Mouse (Mus musculus): ENCODE data around the gene Usp30. TPM values are rescaled to one million over a fixed set of nuclear protein-coding genes. Genes with fewer than 3 reads are reported as not detected.

Gene Usp30
- polyA plus RNA-seq, 1 experiment, result 10.0 TPM

DNA sequence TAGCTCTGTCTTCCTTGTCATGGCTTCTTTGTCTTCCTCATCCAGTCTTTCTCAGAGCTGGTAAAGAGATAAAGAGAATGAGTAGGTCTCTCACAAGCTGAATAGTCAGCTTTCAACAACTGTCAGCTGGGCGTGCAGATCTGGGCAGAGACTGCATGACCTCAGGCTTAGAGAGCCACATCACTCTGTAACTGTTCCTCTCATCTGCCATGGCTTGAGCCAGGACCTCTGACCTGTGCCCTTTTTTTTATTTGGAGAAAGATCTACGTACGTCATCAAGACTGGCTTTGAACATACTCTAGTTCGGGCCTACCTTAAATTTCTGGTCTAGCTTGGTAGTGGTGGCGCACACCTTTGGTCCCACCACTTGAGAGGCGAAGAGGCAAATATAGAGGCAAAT is 67.6 kb downstream of the Usp30 start:
- Histone ChIP-seq H3K4me3 (ENCODE audit: insufficient read depth, low read length) (no peak overlapping the region), H3K4me1 (ENCODE audit: control insufficient read depth, insufficient read depth, low read length) (peaks cover 7% of the 10 kb centered on the region; the same call in 1 of the 2 replicates), H3K27ac (ENCODE audit: insufficient read depth, low read depth, low read length) (no peak overlapping the region)
- TF ChIP-seq CTCF (IDR thresholded peaks at IDR 0.05; ENCODE audit: low read depth, low read length), result no peak
- no peak for TF ChIP-seq POLR2A (IDR thresholded peaks at IDR 0.05; ENCODE audit: borderline replicate concordance, low read depth, low read length)

DNA sequence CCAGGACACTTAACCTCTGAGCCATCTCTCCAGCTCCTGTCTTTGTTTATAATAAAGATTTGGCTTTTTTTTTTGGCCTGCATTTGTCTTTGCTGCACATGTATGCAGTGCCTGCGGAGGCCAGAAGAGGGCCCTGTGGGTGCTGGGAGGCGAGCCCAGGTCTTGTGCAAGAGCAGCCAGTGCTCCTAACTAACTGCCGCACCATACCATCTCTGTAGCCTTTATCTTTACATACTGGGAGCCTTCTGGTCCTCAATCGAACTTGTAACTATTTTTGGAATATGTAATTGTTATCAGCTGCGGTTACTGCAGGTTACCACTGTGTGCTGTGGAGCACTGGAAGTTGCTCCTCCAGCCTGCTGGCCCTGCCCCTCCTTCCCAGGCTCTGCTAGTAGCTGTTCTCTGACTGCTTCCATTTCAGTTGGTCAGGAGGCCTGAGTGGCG is 68.9 kb downstream of the Usp30 start:
- no peak overlapping the region for H3K27ac ChIP-seq (ENCODE audit: insufficient read depth, low read depth, low read length)
- H3K4me3 ChIP-seq (ENCODE audit: insufficient read depth, low read length), result no peak overlapping the region
- no peak for TF ChIP-seq POLR2A (IDR thresholded peaks at IDR 0.05; ENCODE audit: borderline replicate concordance, low read depth, low read length)
- TF ChIP-seq CTCF (IDR thresholded peaks at IDR 0.05; ENCODE audit: low read depth, low read length), result peak; percentile 31; the same call in 1 of the 2 replicates
- peaks cover 7% of the 10 kb centered on the region; the same call in 1 of the 2 replicates for H3K4me1 ChIP-seq (ENCODE audit: control insufficient read depth, insufficient read depth, low read length)

DNA sequence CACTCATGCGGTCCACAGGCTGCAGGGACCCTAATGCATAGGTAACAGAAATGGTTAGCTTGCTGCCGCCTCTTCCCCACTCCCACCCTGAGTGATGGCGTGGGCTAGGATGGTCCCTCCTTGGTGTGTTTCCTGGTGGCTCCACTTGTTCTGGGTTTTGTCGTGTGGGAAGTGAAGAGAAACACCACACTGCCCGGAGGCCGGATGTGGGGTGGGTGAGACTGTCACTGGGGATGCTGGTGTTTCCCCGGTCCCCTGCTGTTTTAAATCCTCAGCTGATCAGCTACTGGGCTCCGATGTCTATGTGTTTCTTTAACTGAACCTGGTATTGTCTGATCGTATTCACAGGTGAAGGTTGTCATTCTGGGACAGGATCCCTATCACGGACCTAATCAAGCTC is 70.3 kb downstream of the Usp30 start:
- peaks cover 7% of the 10 kb centered on the region; the same call in 1 of the 2 replicates for H3K4me1 ChIP-seq (ENCODE audit: control insufficient read depth, insufficient read depth, low read length)
- no peak overlapping the region for H3K27ac ChIP-seq (ENCODE audit: insufficient read depth, low read depth, low read length)
- TF ChIP-seq POLR2A (IDR thresholded peaks at IDR 0.05; ENCODE audit: borderline replicate concordance, low read depth, low read length) (no peak), CTCF (IDR thresholded peaks at IDR 0.05; ENCODE audit: low read depth, low read length) (no peak)
- no peak overlapping the region for H3K4me3 ChIP-seq (ENCODE audit: insufficient read depth, low read length)

DNA sequence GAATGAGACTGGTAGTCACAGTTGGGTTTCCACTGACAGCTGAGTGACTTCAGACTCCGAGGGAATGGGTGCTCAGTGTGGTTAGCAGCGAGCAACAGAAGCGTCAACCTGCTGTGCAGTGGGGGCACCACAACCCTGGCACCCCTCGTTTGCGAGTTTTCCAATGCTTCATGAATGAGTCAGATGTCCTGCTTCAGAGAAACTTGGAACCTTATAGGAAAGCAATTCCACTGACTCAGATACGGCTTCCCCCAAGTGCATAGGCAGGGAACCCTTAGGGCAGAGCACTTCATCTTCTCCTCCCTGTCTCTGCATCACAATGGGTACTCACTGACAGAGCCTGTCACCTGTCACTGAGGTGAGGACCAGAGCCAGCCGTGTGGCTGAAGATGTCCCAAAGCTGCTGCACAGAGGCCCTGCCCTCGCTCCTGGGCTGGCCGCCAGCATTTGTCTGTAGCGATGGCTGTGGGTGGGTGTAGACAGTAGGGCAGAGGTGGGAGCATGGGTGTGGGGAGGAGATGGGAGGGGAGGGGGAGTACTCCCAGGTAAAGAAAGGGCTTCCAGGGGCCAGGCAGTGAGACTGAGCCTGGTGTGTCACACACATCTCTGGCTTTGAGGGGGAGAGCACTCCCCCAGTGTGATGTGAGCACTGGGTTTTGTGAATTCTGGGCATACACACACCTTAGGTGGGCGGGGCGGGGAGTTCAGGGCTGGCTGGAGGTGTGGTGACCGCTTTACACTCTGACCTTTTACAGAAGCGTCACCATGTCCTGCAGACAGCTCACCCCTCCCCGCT is 72.4 kb downstream of the Usp30 start:
- 0 out of 2 replicates have a peak, but pooled peaks cover 2% of the 10 kb centered on the region for H3K4me1 ChIP-seq (ENCODE audit: control insufficient read depth, insufficient read depth, low read length)
- H3K27ac ChIP-seq (ENCODE audit: insufficient read depth, low read depth, low read length), result no peak overlapping the region
- TF ChIP-seq POLR2A (IDR thresholded peaks at IDR 0.05; ENCODE audit: borderline replicate concordance, low read depth, low read length) (no peak), CTCF (IDR thresholded peaks at IDR 0.05; ENCODE audit: low read depth, low read length) (no peak)
- no peak overlapping the region for H3K4me3 ChIP-seq (ENCODE audit: insufficient read depth, low read length)

DNA sequence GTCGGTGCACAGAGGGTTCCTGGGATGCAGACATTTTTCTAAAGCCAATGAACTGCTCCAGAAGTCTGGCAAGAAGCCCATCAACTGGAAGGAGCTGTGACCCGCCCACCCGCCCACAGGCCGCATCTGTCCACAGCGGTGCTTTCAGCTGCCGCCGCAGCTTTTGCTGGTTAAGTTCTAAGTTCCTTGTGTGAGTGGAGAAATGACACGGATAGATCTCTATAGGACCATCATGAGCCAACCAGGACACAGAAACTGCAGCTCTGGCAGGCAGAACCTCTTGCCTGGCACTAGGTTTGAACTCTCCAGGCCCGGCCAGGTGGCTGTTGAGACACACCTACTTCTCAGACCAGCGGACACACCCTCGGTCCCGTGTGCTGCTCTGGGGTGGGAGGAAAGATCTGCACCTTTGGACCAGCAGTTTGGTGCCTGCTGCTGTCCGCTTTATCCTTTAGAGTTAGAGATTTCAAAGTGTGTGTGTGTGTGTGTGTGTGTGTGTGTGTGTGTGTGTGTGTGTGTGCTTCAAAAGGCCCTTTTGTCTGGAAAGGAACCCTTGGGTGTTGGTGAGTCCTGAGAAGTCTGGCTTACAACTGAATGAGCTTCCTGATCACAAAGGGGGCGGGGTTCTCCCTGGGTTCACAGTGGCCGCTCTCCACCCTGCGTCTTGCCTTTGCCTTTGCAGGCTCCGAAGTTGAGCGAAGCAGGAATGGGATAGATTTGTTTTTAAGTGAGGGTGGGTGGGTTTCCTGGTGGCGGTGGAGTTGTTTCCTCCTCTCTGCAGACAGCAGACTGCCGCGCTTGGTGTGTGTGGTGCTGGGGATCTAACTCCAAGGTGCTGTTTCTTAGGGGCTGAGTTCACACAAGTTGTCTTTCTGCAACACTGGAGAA is 73.3 kb downstream of the Usp30 start:
- TF ChIP-seq CTCF (IDR thresholded peaks at IDR 0.05; ENCODE audit: low read depth, low read length), result no peak
- no peak for TF ChIP-seq POLR2A (IDR thresholded peaks at IDR 0.05; ENCODE audit: borderline replicate concordance, low read depth, low read length)
- Histone ChIP-seq H3K27ac (ENCODE audit: insufficient read depth, low read depth, low read length) (no peak overlapping the region), H3K4me3 (ENCODE audit: insufficient read depth, low read length) (no peak overlapping the region), H3K4me1 (ENCODE audit: control insufficient read depth, insufficient read depth, low read length) (0 out of 2 replicates have a peak, but pooled peaks cover 2% of the 10 kb centered on the region)

DNA sequence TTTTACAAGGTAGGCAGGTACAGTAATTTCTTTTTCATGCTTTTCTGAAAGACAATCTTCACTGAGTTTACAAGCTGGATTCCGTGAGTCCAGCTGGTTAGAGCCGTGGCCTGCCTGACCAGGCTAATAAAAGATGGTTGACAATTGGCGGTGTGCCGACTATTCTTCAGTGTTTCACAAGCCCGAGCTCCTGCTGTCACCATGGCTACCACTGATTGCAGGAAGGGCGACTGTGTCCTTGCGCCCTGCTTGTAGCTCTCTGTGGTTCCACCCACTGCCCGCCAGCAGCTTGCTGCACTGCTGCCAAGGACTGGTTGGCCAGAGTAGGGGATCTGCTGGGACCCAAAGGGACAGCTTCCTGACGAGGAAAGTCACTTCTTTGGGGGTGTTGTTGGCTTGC is 73.9 kb downstream of the Usp30 start:
- Histone ChIP-seq H3K4me1 (ENCODE audit: control insufficient read depth, insufficient read depth, low read length) (no peaks in the 10 kb centered on the region), H3K27ac (ENCODE audit: insufficient read depth, low read depth, low read length) (no peak overlapping the region), H3K4me3 (ENCODE audit: insufficient read depth, low read length) (no peak overlapping the region)
- TF ChIP-seq CTCF (IDR thresholded peaks at IDR 0.05; ENCODE audit: low read depth, low read length), result no peak
- TF ChIP-seq POLR2A (IDR thresholded peaks at IDR 0.05; ENCODE audit: borderline replicate concordance, low read depth, low read length), result no peak

DNA sequence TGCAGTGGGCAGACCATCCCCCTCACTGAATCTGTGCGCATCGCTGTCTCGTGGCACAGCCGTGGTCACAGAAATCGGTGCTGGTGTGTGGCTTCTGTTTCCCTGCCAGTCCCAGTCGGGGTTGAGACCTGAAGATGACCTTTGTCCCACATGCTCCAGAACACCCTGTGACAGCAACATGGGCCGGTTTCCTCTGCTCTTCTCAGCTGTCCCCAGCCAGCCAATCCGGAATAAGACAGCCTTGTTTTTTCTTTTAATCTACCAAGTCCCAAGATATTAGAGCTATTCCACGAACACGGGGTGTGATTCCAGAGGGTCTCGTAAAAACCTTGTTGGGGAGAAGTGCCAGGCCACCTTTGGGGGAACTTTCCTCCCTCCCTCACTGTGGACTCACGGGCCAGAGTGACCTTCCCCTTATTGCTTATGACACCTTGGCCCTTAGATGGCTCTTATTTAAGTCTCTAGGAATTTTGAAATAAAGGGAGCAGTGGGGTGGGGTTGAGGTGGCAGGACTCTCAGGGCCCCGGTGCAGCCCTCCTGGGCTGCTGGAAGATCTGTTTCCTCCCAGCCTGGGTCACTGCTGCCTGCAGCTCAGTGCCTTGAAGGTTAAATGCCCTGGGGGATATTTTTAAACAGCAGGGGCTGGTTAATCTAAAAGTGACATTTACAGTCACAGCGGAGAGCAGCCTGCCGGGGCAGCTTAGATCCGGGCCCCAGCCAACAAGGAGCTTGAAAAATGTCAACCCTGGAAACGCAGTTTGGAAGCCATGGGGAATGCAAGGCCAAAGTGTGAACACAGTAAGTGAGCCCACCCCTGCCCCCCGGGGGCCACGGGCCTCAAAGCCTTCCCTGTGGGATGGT is 81.0 kb downstream of the Usp30 start, which contains the start of gene Acacb:
Gene Acacb (plus strand): TSS at position 508 of the 861 bp plus-strand sequence.
- TF ChIP-seq POLR2A (IDR thresholded peaks at IDR 0.05; ENCODE audit: borderline replicate concordance, low read depth, low read length) (no peak), CTCF (IDR thresholded peaks at IDR 0.05; ENCODE audit: low read depth, low read length) (no peak)
- Histone ChIP-seq H3K4me3 (ENCODE audit: insufficient read depth, low read length) (no peak within 1 kb of the TSS), H3K27ac (ENCODE audit: insufficient read depth, low read depth, low read length) (no peak within 1 kb of the TSS), H3K4me1 (ENCODE audit: control insufficient read depth, insufficient read depth, low read length) (no peaks in the 10 kb centered on the region)

DNA sequence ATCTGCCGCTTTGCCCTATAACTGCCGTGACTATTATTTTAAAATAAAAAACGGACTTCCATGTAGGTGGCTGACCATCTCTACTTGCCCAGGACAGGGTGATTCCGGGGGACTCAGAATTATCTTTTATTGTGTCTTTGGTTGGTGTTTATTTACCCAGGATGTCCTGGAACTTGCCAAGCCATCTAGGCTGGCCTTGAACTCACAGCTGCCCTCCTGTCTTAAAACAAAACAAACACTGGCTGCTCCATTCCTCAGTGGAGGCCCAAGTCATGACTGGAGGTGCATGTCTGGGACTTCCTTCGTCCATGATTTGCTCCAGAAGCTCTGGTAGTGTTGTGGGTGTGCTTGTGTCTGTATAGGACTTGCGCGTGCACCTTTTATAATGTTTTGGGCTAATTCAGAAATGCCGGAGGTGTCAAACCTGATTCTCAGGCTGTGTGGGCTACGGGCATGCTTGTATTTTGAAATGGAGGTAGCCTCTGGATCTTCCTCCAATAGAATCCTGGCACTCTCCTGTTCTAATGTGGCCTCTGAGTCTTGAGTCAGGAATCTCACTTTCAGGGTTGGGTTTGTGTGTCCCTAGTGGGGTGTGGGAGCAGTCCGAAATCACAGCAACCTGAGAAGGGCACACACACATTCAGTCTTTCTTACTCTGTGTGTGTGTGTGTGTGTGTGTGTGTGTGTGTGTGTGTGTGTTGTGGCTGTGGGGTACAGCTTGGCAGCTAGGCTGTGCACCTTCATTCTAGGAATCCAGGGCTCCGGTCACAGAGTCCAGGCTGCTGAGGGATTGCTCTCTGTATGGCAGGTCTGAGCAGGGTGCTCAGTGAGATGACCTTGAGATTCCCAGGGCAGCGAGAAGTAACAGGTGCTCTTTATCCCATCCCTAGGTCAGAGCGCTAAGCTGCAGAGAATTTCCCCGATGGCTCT is 82.0 kb downstream of the Usp30 start:
- no peaks in the 10 kb centered on the region for H3K4me1 ChIP-seq (ENCODE audit: control insufficient read depth, insufficient read depth, low read length)
- TF ChIP-seq CTCF (IDR thresholded peaks at IDR 0.05; ENCODE audit: low read depth, low read length), result no peak
- TF ChIP-seq POLR2A (IDR thresholded peaks at IDR 0.05; ENCODE audit: borderline replicate concordance, low read depth, low read length), result no peak
- no peak overlapping the region for H3K27ac ChIP-seq (ENCODE audit: insufficient read depth, low read depth, low read length)
- no peak overlapping the region for H3K4me3 ChIP-seq (ENCODE audit: insufficient read depth, low read length)

Data from bone marrow macrophage, adult 2 months (primary cell).